Mouse (Mus musculus) macrophage (primary cell): ENCODE measurements around the gene Adgrg1. TPM values are rescaled to one million over a fixed set of nuclear protein-coding genes. Genes with fewer than 3 reads are reported as not detected.

Experiments used
- H3K27ac ChIP-seq: fragments of 350-480 bp; formaldehyde crosslinking; 2 replicates; pipeline ENCODE4 v1.9.0; 2021
- H3K36me3 ChIP-seq: fragments of 350-480 bp; formaldehyde crosslinking; 2 replicates; pipeline ENCODE4 v1.9.0; 2021; ENCODE audit errors: inconsistent target
- H3K4me3 ChIP-seq: fragments of 350-480 bp; formaldehyde crosslinking; 2 replicates; pipeline ENCODE4 v1.9.0; 2021; ENCODE audit errors: inconsistent target
- H3K79me2 ChIP-seq: fragments of 350-480 bp; formaldehyde crosslinking; 2 replicates; pipeline ENCODE4 v1.9.0; 2021; ENCODE audit errors: inconsistent target
- WGBS: methylation state at CpG from one replicate; pipeline ENCODE4 v1.1.7; 2026; ENCODE audit warnings: inconsistent platforms; ENCODE audit not compliant: missing documents; 5-methylcytosine and 5-hydroxymethylcytosine counted together
- polyA plus RNA-seq: library from polyadenylated mRNA; stranded (reverse); fragments of 250-400 nt; gene quantifications from 3 replicates; pipeline ENCODE4 v1.2.4, GENCODE M21; 2018; ENCODE audit warnings: inconsistent platforms

Gene Adgrg1
- polyA plus RNA-seq, 1 experiment from 2014 or later = 1.3 TPM

GRCm38 (mm10) chr8:94983881-94984516 lies 9.4 kb downstream of the Adgrg1 start:
- Histone ChIP-seq H3K79me2 (no peaks in the 10 kb centered on the region), H3K36me3 (no peaks in the 10 kb centered on the region), H3K27ac (no peak overlapping the region), H3K4me3 (no peak overlapping the region)
- 16% methylated on average over 8 of the region's 10 CpGs for WGBS

GRCm38 (mm10) chr8:94985023-94985422 lies 10.5 kb downstream of the Adgrg1 start:
- Histone ChIP-seq H3K79me2 (no peaks in the 10 kb centered on the region), H3K4me3 (no peak overlapping the region), H3K27ac (no peak overlapping the region), H3K36me3 (no peaks in the 10 kb centered on the region)
- WGBS = 42% methylated on average over 6 of the region's 6 CpGs

- no peak overlapping the region for H3K4me3 ChIP-seq
- no peaks in the 10 kb centered on the region for H3K36me3 ChIP-seq
- WGBS = 31% methylated on average over 4 of the region's 5 CpGs
- H3K27ac ChIP-seq = no peak overlapping the region
- no peaks in the 10 kb centered on the region for H3K79me2 ChIP-seq
Observed at GRCm38 (mm10) chr8:94986676-94987075, 12.1 kb downstream of the Adgrg1 start.

GRCm38 (mm10) chr8:94987553-94987952 lies 13.0 kb downstream of the Adgrg1 start:
- Histone ChIP-seq H3K79me2 (no peaks in the 10 kb centered on the region), H3K27ac (no peak overlapping the region), H3K36me3 (no peaks in the 10 kb centered on the region), H3K4me3 (no peak overlapping the region)
- WGBS = 42% methylated on average over 7 of the region's 7 CpGs

- Histone ChIP-seq H3K4me3 (no peak overlapping the region), H3K27ac (no peak overlapping the region), H3K79me2 (no peaks in the 10 kb centered on the region), H3K36me3 (no peaks in the 10 kb centered on the region)
- 44% methylated on average over 6 of the region's 6 CpGs for WGBS
Observed at GRCm38 (mm10) chr8:94988619-94989018, 14.1 kb downstream of the Adgrg1 start.

- 78% methylated on average over 4 of the region's 4 CpGs for WGBS
- Histone ChIP-seq H3K4me3 (no peak overlapping the region), H3K79me2 (no peaks in the 10 kb centered on the region), H3K27ac (no peak overlapping the region), H3K36me3 (no peaks in the 10 kb centered on the region)
Observed at GRCm38 (mm10) chr8:94989711-94990110, 15.2 kb downstream of the Adgrg1 start.

GRCm38 (mm10) chr8:94990598-94991453 lies 16.3 kb downstream of the Adgrg1 start:
- Histone ChIP-seq H3K36me3 (no peaks in the 10 kb centered on the region), H3K79me2 (no peaks in the 10 kb centered on the region), H3K27ac (no peak overlapping the region), H3K4me3 (no peak overlapping the region)
- WGBS = 64% methylated on average over 11 of the region's 11 CpGs

GRCm38 (mm10) chr8:94991454-94991994 lies 17.0 kb downstream of the Adgrg1 start:
- H3K27ac ChIP-seq = no peak overlapping the region

GRCm38 (mm10) chr8:94992010-94992409 lies 17.5 kb downstream of the Adgrg1 start:
- Histone ChIP-seq H3K4me3 (no peak overlapping the region), H3K27ac (no peak overlapping the region), H3K36me3 (no peaks in the 10 kb centered on the region), H3K79me2 (no peaks in the 10 kb centered on the region)
- WGBS = 52% methylated on average over 4 of the region's 4 CpGs

More at GRCm38 (mm10) chr8:94991454-94991994, 17.0 kb downstream of the Adgrg1 start:
- Histone ChIP-seq H3K36me3 (no peaks in the 10 kb centered on the region), H3K79me2 (no peaks in the 10 kb centered on the region), H3K4me3 (no peak overlapping the region)
- 70% methylated on average over 9 of the region's 9 CpGs for WGBS

GRCm38 (mm10) chr8:94992534-94992933 lies 18.0 kb downstream of the Adgrg1 start:
- H3K27ac ChIP-seq = no peak overlapping the region
- no peak overlapping the region for H3K4me3 ChIP-seq
- H3K79me2 ChIP-seq = no peaks in the 10 kb centered on the region
- 65% methylated on average over 5 of the region's 5 CpGs for WGBS
- H3K36me3 ChIP-seq = no peaks in the 10 kb centered on the region

- Histone ChIP-seq H3K4me3 (no peak overlapping the region), H3K27ac (no peak overlapping the region), H3K79me2 (no peaks in the 10 kb centered on the region), H3K36me3 (no peaks in the 10 kb centered on the region)
- 57% methylated on average over 9 of the region's 9 CpGs for WGBS
Observed at GRCm38 (mm10) chr8:94992996-94993724, 18.6 kb downstream of the Adgrg1 start.

- H3K4me3 ChIP-seq = no peak overlapping the region
- no peaks in the 10 kb centered on the region for H3K36me3 ChIP-seq
- H3K27ac ChIP-seq = no peak overlapping the region
- WGBS = 43% methylated on average over 13 of the region's 14 CpGs
- H3K79me2 ChIP-seq = no peaks in the 10 kb centered on the region
Observed at GRCm38 (mm10) chr8:94994006-94994405, 19.5 kb downstream of the Adgrg1 start.

GRCm38 (mm10) chr8:94994510-94994909 lies 20.0 kb downstream of the Adgrg1 start:
- Histone ChIP-seq H3K4me3 (no peak overlapping the region), H3K36me3 (no peaks in the 10 kb centered on the region), H3K79me2 (no peaks in the 10 kb centered on the region), H3K27ac (no peak overlapping the region)
- WGBS = 57% methylated on average over 1 of the region's 1 CpGs

GRCm38 (mm10) chr8:94995336-94995893 lies 20.9 kb downstream of the Adgrg1 start:
- WGBS = 18% methylated on average over 5 of the region's 5 CpGs
- no peak overlapping the region for H3K27ac ChIP-seq
- H3K79me2 ChIP-seq = no peaks in the 10 kb centered on the region
- no peak overlapping the region for H3K4me3 ChIP-seq
- H3K36me3 ChIP-seq = no peaks in the 10 kb centered on the region
